Mouse (Mus musculus) activated CD4-positive, CD25-positive, alpha-beta regulatory T cell, adult 9 weeks (primary cell): Measurements from ENCODE around the gene Hist3h2ba. TPM values are rescaled to one million over a fixed set of nuclear protein-coding genes. Genes with fewer than 3 reads are reported as not detected.

Source experiments
- polyA plus RNA-seq: library from polyadenylated mRNA; unstranded; fragments of 100-300 nt; shearing (Covaris generic); gene quantifications from one replicate; pipeline ENCODE4 v1.2.1, GENCODE M21; 2017

Hist3h2ba gene
- 21.6 TPM for polyA plus RNA-seq

GRCm38 (mm10) chr11:58948542-58949479, at the start of gene Hist3h2ba:
Gene Hist3h2ba (plus strand): TSS chr11:58948920.

DNA sequence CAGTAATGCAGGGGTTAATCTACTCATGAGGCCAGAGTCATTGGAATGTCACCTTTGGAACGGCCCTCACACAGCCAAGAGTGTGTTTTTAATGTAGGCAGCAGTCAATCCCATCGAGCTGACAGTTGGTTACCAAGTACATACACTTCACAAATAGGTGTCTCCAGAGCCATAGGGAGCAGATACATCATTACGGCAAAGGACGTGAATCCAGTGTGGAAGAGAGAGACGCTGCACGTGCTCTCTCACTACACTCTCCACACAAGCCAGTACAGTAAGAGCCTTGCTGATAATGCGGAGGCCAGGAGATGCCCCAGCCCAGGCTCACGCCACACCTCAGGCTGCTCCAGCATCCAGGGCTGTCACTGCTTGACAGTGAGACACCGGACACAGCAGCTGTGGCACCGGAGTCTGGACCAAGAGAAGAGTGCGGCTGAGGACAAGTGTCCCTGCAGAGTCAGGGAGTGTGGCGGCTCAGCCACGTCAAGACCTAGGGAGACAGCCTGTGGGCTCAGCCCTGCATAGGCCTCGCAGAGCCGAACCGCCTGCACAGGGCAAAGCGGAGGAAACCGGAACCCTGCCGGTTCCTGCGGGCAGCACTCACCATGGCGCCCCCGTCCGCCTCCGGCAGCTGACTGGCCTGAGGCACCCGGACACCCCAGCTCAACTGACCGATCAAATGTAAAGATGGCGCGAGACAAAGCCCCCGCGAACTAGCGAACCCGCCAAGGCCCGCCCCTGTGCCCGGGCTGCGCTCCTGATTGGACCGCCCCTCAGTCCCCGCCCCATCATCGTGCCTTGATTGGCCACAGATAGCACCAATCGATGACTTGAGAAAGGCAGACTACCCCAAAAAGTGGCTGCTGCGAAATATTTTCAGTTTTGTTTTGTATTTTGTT, 45.0 kb upstream of the Hist3h2ba start, which contains the start of gene Zfp39:
Gene Zfp39 (minus strand): TSS at position 715 of the 899 bp plus-strand sequence.

DNA sequence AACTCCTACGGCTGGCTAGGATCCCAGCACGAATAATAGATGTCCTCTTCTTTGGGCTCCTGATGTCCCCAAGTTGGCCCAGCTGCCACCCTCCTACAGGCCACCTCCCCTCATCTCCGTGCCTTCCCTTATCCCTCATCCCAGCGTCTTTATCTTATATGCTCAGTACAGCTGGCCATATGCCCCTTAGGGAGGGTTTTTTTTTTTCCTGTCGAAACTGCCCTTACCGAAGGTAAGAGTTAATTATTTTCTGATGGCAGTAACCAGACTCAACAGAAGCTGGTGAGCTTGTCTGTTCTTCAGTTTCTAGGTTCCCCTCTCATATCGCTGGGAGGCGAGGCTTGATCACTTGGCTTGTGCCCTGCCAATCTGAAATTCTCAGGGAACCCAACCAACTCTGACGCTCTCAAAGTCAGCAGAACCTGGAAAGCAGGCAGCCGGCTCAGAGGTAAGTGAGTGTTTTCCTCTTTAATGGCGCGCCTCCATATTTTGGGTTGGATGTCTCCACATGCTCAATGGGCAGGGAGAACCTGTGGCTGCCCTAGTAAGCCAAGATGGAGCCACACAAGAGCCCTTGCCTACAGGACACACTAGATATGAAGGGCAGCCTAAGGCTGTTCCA, 30.9 kb upstream of the Hist3h2ba start, which contains the start of gene Btnl10:
Gene Btnl10 (plus strand): TSS at position 164 of the 622 bp plus-strand sequence.

GRCm38 (mm10) chr11:58938322-58939087, 10.2 kb upstream of the Hist3h2ba start, which contains the start of gene Rnf187:
Gene Rnf187 (minus strand): TSS chr11:58938916.

GRCm38 (mm10) chr11:58954420-58955142, 5.9 kb downstream of the Hist3h2ba start, which contains the start of the genes Hist3h2a and Trim17:
Gene Hist3h2a (plus strand): TSS chr11:58954685.
Gene Trim17 (plus strand): TSS chr11:58954685.

DNA sequence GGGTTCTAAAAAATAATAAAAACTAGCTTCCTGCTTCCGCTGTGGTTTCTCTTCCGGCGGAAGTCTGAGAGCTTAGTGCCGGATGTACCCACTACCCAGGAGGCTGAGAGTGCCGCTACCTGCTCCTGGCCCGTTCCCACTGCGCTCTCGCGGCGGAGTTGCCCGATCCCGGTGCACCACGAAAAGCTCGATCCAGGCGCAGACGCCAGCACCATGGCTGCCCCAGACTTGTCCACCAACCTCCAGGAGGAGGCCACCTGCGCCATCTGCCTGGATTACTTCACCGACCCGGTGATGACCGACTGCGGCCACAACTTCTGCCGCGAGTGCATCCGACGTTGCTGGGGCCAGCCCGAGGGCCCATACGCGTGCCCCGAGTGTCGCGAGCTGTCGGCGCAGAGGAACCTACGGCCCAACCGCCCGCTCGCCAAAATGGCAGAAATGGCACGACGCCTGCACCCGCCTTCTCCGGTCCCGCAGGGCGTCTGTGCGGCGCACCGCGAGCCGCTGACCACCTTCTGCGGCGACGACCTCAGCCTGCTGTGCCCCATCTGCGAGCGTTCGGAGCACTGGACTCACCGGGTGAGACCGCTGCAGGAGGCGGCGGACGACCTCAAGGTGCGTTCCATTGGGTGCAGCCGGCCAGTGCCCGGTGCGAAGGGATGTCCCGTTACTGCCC, 29.4 kb downstream of the Hist3h2ba start, which contains the start of gene Trim11:
Gene Trim11 (plus strand): TSS at position 67 of the 679 bp plus-strand sequence.

Other genes with a start within 250 kb of the Hist3h2ba start
- gene Olfr319, start 249.8 kb upstream of the Hist3h2ba start, polyA plus RNA-seq: not detected
- gene Olfr318, start 224.9 kb upstream of the Hist3h2ba start, polyA plus RNA-seq: not detected
- not detected for gene Olfr317, start 209.7 kb upstream of the Hist3h2ba start, polyA plus RNA-seq
- not detected for gene Olfr316, start 196.2 kb upstream of the Hist3h2ba start, polyA plus RNA-seq
- gene Olfr315, start 175.7 kb upstream of the Hist3h2ba start, polyA plus RNA-seq: not detected
- not detected for gene Olfr314, start 166.0 kb upstream of the Hist3h2ba start, polyA plus RNA-seq
- gene Fam183b, start 147.0 kb upstream of the Hist3h2ba start, polyA plus RNA-seq: not detected
- not detected for gene Olfr313, start 133.9 kb upstream of the Hist3h2ba start, polyA plus RNA-seq
- not detected for gene Olfr312, start 119.7 kb upstream of the Hist3h2ba start, polyA plus RNA-seq
- gene Olfr311, start 109.7 kb upstream of the Hist3h2ba start, polyA plus RNA-seq: not detected
- 9.8 TPM for gene Gm12258, start 101.8 kb upstream of the Hist3h2ba start, polyA plus RNA-seq
- gene 2810021J22Rik, start 81.7 kb upstream of the Hist3h2ba start, polyA plus RNA-seq: 16.4 TPM
- gene Zfp39, start 44.7 kb upstream of the Hist3h2ba start, polyA plus RNA-seq: 12.4 TPM
- gene Btnl10, start 31.0 kb upstream of the Hist3h2ba start, polyA plus RNA-seq: 0.32 TPM
- gene Rnf187, start 10.0 kb upstream of the Hist3h2ba start, polyA plus RNA-seq: 11.3 TPM
- gene Hist3h2a, start 5.8 kb downstream of the Hist3h2ba start, polyA plus RNA-seq: 22.1 TPM
- 0.26 TPM for gene Trim17, start 5.8 kb downstream of the Hist3h2ba start, polyA plus RNA-seq
- gene Trim11, start 29.2 kb downstream of the Hist3h2ba start, polyA plus RNA-seq: 33.6 TPM
- not detected for gene Obscn, start 187.5 kb downstream of the Hist3h2ba start, polyA plus RNA-seq
- gene Iba57, start 214.8 kb downstream of the Hist3h2ba start, polyA plus RNA-seq: 2.3 TPM
- not detected for gene Gjc2, start 234.3 kb downstream of the Hist3h2ba start, polyA plus RNA-seq
- gene Guk1, start 243.3 kb downstream of the Hist3h2ba start, polyA plus RNA-seq: 79.9 TPM